Mouse (Mus musculus): ENCODE results near the gene Rere. TPM values are rescaled to one million over a fixed set of nuclear protein-coding genes. Genes with fewer than 3 reads are reported as not detected.
A peak's percentile ranks its signal among the peaks of the same experiment; 100 is the strongest.

Rere gene
- polyA plus RNA-seq, 1 experiment from 2014 or later: 52.0 TPM

DNA sequence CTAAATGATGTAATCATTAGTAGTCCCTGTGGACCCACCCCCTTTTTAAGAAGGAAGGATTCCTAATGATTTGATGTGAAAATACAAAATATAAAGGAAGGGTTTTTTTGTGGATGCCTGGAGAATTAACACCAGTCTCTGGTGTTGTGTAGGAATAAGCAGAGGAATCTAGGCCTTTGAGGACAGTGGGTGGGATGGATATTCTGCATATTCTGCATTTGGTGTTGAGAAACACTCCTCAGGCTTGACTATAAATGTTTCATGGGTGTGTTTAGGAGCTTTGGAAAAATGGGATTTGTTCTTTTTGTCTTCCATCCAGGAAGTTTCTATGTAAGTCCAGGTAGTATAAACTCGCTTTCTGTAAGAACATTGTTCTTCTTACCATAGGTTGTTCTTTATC, 55.8 kb downstream of the Rere start:
- H3K4me1 ChIP-seq (ENCODE audit: control insufficient read depth, insufficient read depth, low read length): peaks cover 17% of the 10 kb centered on the region
- H3K27ac ChIP-seq (ENCODE audit: low read depth, low read length): no peak overlapping the region
- no peaks in the 10 kb centered on the region for H3K9me3 ChIP-seq (ENCODE audit: control insufficient read depth, low read length)
- ATAC-seq (ENCODE audit: insufficient read depth, low FRiP score, low TSS enrichment) (no peak), DNase-seq (ENCODE audit: low spot score) (no peak)
- H3K4me3 ChIP-seq (ENCODE audit: low read depth, low read length): no peak overlapping the region
- no peaks in the 10 kb centered on the region for H3K36me3 ChIP-seq (ENCODE audit: control insufficient read depth, insufficient read depth, low read length)
- H3K4me2 ChIP-seq (ENCODE audit: low read depth): no peak overlapping the region
- 94% methylated on average over 1 of the region's 1 CpGs for WGBS
- H3K27me3 ChIP-seq (ENCODE audit: control insufficient read depth, insufficient read depth, low read length): no peaks in the 10 kb centered on the region
- no peak overlapping the region for H3K9ac ChIP-seq (ENCODE audit: low read length)

DNA sequence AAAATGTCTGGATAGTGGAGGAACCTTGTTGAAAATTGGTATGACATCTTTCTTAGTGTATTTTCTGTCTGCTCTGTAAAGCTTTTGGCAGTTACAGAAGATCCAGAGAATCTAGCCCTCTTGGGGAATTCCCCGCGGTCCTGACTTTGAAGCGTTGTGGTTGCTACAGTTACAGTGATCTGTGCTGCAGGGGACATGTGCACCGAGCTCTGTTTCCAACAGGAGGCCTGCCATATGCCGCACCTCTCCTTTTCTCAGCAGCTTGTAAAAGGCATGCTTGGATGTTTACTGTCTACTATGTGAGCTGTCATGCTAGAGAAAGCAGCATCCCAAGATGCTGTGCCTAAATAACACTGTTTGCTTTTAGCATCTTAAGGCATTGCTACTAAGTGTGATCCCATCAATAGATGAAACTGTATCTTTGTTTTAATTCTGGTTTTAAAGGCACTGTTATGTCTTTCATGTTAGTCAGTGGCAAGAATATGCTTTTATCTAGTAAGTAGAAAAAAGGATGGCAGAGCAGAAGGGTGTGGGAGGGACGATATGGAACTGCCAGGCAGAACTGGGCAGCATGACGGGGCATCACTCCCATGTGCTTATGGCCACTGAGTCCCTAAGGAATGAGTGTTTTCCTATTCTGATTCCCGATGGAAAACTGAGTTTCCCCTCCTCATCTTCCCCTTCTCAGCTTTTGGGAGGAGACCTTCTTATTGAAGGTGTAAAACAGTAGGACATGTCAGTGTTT, 57.6 kb downstream of the Rere start:
- H3K9me3 ChIP-seq (ENCODE audit: control insufficient read depth, low read length): no peaks in the 10 kb centered on the region
- no peaks in the 10 kb centered on the region for H3K27me3 ChIP-seq (ENCODE audit: control insufficient read depth, insufficient read depth, low read length)
- H3K4me2 ChIP-seq (ENCODE audit: low read depth): no peak overlapping the region
- 72% methylated on average over 8 of the region's 8 CpGs for WGBS
- DNase-seq (ENCODE audit: low spot score) (peak; percentile 26), ATAC-seq (ENCODE audit: insufficient read depth, low FRiP score, low TSS enrichment) (no peak)
- H3K9ac ChIP-seq (ENCODE audit: low read length): no peak overlapping the region
- no peak overlapping the region for H3K27ac ChIP-seq (ENCODE audit: low read depth, low read length)
- no peak overlapping the region for H3K4me3 ChIP-seq (ENCODE audit: low read depth, low read length)
- peaks cover 11% of the 10 kb centered on the region for H3K4me1 ChIP-seq (ENCODE audit: control insufficient read depth, insufficient read depth, low read length)
- no peaks in the 10 kb centered on the region for H3K36me3 ChIP-seq (ENCODE audit: control insufficient read depth, insufficient read depth, low read length)

DNA sequence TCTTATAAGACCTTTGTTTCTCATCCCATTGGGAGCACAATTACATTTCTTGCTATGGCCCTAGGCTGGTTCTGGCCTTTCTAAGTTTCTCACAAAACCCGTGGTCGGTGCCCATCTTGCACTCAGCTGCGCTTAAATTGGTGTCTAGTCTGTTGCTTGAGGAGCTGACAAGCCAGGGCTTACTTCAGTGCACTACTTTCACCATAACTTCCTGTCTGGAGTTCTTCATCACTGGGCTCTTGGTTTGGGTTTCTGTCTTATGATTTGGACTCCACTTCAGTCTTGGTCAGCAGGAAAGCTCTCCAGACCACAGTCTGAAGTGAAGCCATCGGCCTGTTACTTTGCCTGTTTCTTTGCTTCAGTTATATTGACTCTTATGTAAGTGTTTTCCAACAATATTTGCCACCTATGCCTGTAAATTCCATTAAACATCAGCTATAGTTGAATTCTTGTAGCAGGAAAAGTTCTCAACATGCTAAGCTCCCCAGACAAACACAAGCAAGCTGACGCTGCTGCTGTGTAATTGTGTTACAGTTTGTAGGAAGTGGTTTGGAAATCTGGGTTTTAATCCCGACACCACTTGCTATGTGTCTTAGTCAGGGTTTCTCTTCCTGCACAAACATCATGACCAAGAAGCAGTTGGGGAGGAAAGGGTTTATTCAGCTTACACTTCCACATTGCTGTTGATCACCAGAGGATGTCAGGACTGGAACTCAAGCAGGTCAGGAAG, 59.5 kb downstream of the Rere start:
- Histone ChIP-seq H3K4me3 (ENCODE audit: low read depth, low read length) (no peak overlapping the region), H3K27me3 (ENCODE audit: control insufficient read depth, insufficient read depth, low read length) (no peaks in the 10 kb centered on the region), H3K9ac (ENCODE audit: low read length) (no peak overlapping the region), H3K4me1 (ENCODE audit: control insufficient read depth, insufficient read depth, low read length) (peaks cover 8% of the 10 kb centered on the region; the same call in 1 of the 2 replicates), H3K36me3 (ENCODE audit: control insufficient read depth, insufficient read depth, low read length) (no peaks in the 10 kb centered on the region), H3K9me3 (ENCODE audit: control insufficient read depth, low read length) (no peaks in the 10 kb centered on the region), H3K27ac (ENCODE audit: low read depth, low read length) (no peak overlapping the region), H3K4me2 (ENCODE audit: low read depth) (no peak overlapping the region)
- WGBS: 91% methylated on average over 6 of the region's 6 CpGs
- ATAC-seq (ENCODE audit: insufficient read depth, low FRiP score, low TSS enrichment) (no peak), DNase-seq (ENCODE audit: low spot score) (no peak)

DNA sequence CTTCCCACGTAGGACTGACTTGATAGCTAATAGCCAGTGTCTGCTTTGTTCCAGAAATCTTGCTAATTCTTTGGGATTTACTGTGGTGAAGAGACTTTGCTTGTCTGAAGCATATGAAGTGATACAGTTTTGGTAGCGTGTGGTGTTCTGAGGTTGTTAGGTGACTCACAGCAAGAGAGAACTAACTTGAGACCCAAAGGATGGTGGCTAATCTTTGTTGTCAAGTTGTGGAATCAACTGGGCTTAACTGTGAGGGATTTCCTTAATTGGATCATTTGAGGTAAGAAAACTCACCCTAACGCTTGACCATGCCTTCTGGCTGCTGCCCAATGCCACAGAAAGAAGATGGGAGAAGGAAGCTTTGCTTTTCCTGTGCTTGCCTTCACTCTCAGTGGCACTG, 63.1 kb downstream of the Rere start:
- Histone ChIP-seq H3K4me3 (ENCODE audit: low read depth, low read length) (no peak overlapping the region), H3K9ac (ENCODE audit: low read length) (no peak overlapping the region), H3K9me3 (ENCODE audit: control insufficient read depth, low read length) (no peaks in the 10 kb centered on the region), H3K27me3 (ENCODE audit: control insufficient read depth, insufficient read depth, low read length) (no peaks in the 10 kb centered on the region), H3K4me1 (ENCODE audit: control insufficient read depth, insufficient read depth, low read length) (peaks cover 3% of the 10 kb centered on the region; the same call in 1 of the 2 replicates), H3K4me2 (ENCODE audit: low read depth) (no peak overlapping the region), H3K27ac (ENCODE audit: low read depth, low read length) (no peak overlapping the region), H3K36me3 (ENCODE audit: control insufficient read depth, insufficient read depth, low read length) (no peaks in the 10 kb centered on the region)
- DNase-seq (ENCODE audit: low spot score): no peak
- WGBS: 82% methylated on average over 3 of the region's 3 CpGs
- no peak for ATAC-seq (ENCODE audit: insufficient read depth, low FRiP score, low TSS enrichment)

DNA sequence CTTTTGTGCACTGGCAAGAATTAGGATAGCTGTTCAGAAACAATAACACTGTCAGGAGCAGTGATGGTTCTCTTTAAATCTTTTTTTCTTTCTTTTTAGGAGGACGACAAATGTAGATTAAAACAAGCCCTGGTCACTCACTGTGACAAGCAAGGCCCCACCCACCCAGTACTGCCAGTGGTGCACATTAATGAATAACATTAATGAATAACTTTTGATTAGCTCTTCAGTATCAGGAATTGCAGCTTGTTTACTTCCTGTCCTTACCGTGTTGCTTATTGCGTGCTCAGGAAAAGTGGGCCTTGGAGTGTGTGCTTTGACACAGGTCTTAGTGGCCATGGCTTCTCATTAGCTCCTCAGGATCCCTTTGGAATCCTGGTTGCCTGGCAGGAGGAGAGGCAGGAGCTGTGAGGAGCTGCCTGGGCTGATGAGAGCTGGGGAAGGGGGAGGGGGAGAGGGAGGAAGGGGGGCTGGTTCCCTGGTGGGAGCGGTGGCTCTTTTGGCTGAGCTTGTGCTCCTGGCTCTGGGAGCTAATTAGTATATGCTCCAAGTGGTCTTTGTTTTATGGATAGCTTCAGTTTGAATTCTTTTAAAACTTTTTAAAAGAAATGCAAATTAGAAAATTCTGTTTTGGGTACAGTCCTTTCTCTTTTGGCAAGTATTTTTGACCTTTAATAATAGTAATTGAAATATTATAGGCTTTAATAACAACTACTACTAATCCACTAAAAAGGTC, 65.4 kb downstream of the Rere start:
- Histone ChIP-seq H3K27ac (ENCODE audit: low read depth, low read length) (no peak overlapping the region), H3K4me3 (ENCODE audit: low read depth, low read length) (no peak overlapping the region), H3K27me3 (ENCODE audit: control insufficient read depth, insufficient read depth, low read length) (no peaks in the 10 kb centered on the region), H3K4me1 (ENCODE audit: control insufficient read depth, insufficient read depth, low read length) (peaks cover 11% of the 10 kb centered on the region; the same call in 1 of the 2 replicates), H3K36me3 (ENCODE audit: control insufficient read depth, insufficient read depth, low read length) (no peaks in the 10 kb centered on the region), H3K9ac (ENCODE audit: low read length) (no peak overlapping the region), H3K9me3 (ENCODE audit: control insufficient read depth, low read length) (no peaks in the 10 kb centered on the region), H3K4me2 (ENCODE audit: low read depth) (no peak overlapping the region)
- ATAC-seq (ENCODE audit: insufficient read depth, low FRiP score, low TSS enrichment) (peak; percentile 50; the same call in 1 of the 2 replicates), DNase-seq (ENCODE audit: low spot score) (peak; percentile 62)
- WGBS: 14% methylated on average over 4 of the region's 4 CpGs

DNA sequence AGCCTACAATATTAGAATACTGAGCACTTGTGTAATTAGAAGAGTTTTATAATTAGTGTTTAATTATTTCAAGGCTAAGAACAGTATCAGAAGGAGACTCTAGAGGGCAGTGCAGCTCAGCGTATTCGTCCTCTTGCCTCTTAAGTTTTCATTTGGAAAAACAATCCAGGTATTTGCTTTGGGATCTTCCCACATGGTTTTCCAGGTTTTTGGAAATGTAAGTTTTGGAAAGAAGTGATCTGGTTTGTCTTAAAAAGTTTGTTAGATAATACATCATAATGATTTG, 65.9 kb downstream of the Rere start:
- H3K27me3 ChIP-seq (ENCODE audit: control insufficient read depth, insufficient read depth, low read length): no peaks in the 10 kb centered on the region
- peaks cover 13% of the 10 kb centered on the region; the same call in 1 of the 2 replicates for H3K4me1 ChIP-seq (ENCODE audit: control insufficient read depth, insufficient read depth, low read length)
- WGBS: 25% methylated on average over 2 of the region's 2 CpGs
- H3K9me3 ChIP-seq (ENCODE audit: control insufficient read depth, low read length): no peaks in the 10 kb centered on the region
- H3K4me2 ChIP-seq (ENCODE audit: low read depth): no peak overlapping the region
- no peak for ATAC-seq (ENCODE audit: insufficient read depth, low FRiP score, low TSS enrichment)
- no peak overlapping the region for H3K27ac ChIP-seq (ENCODE audit: low read depth, low read length)
- no peaks in the 10 kb centered on the region for H3K36me3 ChIP-seq (ENCODE audit: control insufficient read depth, insufficient read depth, low read length)
- peak; percentile 21 for DNase-seq (ENCODE audit: low spot score)
- H3K9ac ChIP-seq (ENCODE audit: low read length): no peak overlapping the region
- H3K4me3 ChIP-seq (ENCODE audit: low read depth, low read length): no peak overlapping the region

DNA sequence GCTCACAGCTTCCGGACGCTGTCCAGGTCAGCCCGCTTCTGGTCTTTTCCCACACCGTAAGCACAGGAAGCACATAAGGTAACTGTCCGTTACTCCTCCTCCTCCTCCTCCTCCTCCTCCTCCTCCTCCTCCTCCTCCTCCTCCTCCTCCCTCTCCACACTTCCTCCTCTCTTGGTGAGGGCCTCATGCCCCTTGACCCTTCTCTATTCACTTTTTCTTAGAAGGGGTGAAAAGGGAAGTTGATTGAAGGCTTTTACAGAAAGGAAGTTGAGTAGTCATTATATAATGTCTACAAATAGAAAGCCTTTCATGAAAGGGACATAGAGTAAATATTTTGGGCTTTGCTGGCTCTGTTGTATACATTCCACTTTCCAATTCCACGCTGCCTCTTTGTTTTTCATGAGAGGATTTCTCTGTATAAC, 68.2 kb downstream of the Rere start:
- H3K36me3 ChIP-seq (ENCODE audit: control insufficient read depth, insufficient read depth, low read length): no peaks in the 10 kb centered on the region
- H3K4me3 ChIP-seq (ENCODE audit: low read depth, low read length): no peak overlapping the region
- H3K4me2 ChIP-seq (ENCODE audit: low read depth): no peak overlapping the region
- no peak overlapping the region for H3K9ac ChIP-seq (ENCODE audit: low read length)
- H3K27me3 ChIP-seq (ENCODE audit: control insufficient read depth, insufficient read depth, low read length): no peaks in the 10 kb centered on the region
- no peaks in the 10 kb centered on the region for H3K9me3 ChIP-seq (ENCODE audit: control insufficient read depth, low read length)
- DNase-seq (ENCODE audit: low spot score) (no peak), ATAC-seq (ENCODE audit: insufficient read depth, low FRiP score, low TSS enrichment) (no peak)
- no peak overlapping the region for H3K27ac ChIP-seq (ENCODE audit: low read depth, low read length)
- peaks cover 13% of the 10 kb centered on the region; the same call in 1 of the 2 replicates for H3K4me1 ChIP-seq (ENCODE audit: control insufficient read depth, insufficient read depth, low read length)
- 75% methylated on average over 6 of the region's 6 CpGs for WGBS

DNA sequence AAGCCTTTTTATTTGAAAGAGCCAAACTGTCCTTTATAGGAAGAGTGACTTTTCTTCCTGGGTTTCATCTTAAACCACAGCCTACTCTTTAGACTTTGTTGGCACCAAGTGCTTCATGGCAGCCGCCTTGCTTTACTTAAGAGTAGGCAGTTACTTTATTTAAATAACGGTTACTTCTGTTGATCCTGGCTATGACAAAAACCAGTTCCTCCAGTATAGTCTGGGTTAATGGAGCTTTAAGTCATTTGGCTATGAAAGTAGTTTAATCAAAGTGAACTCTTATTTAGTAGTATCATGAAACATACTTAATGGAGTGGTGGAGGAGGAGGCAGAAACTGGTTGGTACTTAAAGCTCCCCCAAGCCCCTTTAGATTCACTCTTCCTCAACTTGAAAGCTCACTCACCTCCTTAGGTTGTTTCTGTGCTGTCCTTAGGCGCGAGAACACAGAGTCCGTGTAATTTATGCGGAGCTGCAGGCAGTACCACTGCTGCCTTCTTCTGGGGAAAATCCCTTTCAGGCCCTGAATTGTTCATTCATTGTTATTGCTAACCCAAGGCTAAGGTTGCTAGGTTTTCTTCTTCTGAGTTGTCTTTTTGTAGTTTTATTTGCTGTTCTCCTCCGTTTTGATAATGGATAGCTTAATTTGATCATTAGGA, 70.1 kb downstream of the Rere start:
- DNase-seq (ENCODE audit: low spot score): no peak
- peaks cover 13% of the 10 kb centered on the region; the same call in 1 of the 2 replicates for H3K4me1 ChIP-seq (ENCODE audit: control insufficient read depth, insufficient read depth, low read length)
- H3K4me3 ChIP-seq (ENCODE audit: low read depth, low read length): no peak overlapping the region
- no peak overlapping the region for H3K4me2 ChIP-seq (ENCODE audit: low read depth)
- H3K9ac ChIP-seq (ENCODE audit: low read length): no peak overlapping the region
- H3K27ac ChIP-seq (ENCODE audit: low read depth, low read length): no peak overlapping the region
- no peaks in the 10 kb centered on the region for H3K9me3 ChIP-seq (ENCODE audit: control insufficient read depth, low read length)
- H3K36me3 ChIP-seq (ENCODE audit: control insufficient read depth, insufficient read depth, low read length): no peaks in the 10 kb centered on the region
- peak; percentile 41; the same call in 1 of the 2 replicates for ATAC-seq (ENCODE audit: insufficient read depth, low FRiP score, low TSS enrichment)
- no peaks in the 10 kb centered on the region for H3K27me3 ChIP-seq (ENCODE audit: control insufficient read depth, insufficient read depth, low read length)
- WGBS: 31% methylated on average over 7 of the region's 7 CpGs

Data from neural tube, embryonic 11.5 days (tissue).